Mouse (Mus musculus): ENCODE results near the gene Wfikkn2. TPM values are rescaled to one million over a fixed set of nuclear protein-coding genes. Genes with fewer than 3 reads are reported as not detected.

The Wfikkn2 gene
- total RNA-seq, 4 experiments from 2014 or later: 1.3 to 2.4 (median 1.9) TPM

- DNase-seq (ENCODE audit: low spot score in 2 of 2): no peak
These were observed 19.5 kb upstream of the Wfikkn2 start for GRCm38 (mm10) chr11:94265134-94265785.

- no peak for DNase-seq (ENCODE audit: low spot score in 2 of 2)
These were observed 16.0 kb upstream of the Wfikkn2 start for GRCm38 (mm10) chr11:94261585-94262370.

- no peak for DNase-seq (ENCODE audit: low spot score in 2 of 2)
These were observed 14.0 kb upstream of the Wfikkn2 start for GRCm38 (mm10) chr11:94259814-94260213.

GRCm38 (mm10) chr11:94257987-94258386, 12.2 kb upstream of the Wfikkn2 start:
- DNase-seq (ENCODE audit: low spot score in 2 of 2): no peak

GRCm38 (mm10) chr11:94255733-94256132, 9.9 kb upstream of the Wfikkn2 start:
- DNase-seq (ENCODE audit: low spot score in 2 of 2): no peak

- DNase-seq (ENCODE audit: low spot score in 2 of 2): no peak
These were observed 7.9 kb upstream of the Wfikkn2 start for GRCm38 (mm10) chr11:94253691-94254090.

- DNase-seq (ENCODE audit: low spot score in 2 of 2): no peak
These were observed 7.4 kb upstream of the Wfikkn2 start for GRCm38 (mm10) chr11:94253156-94253555.

- no peak for DNase-seq (ENCODE audit: low spot score in 2 of 2)
These were observed 920 bp upstream of the Wfikkn2 start for GRCm38 (mm10) chr11:94246789-94247061.

GRCm38 (mm10) chr11:94244385-94244784, 1.4 kb downstream of the Wfikkn2 start:
- no peak for DNase-seq (ENCODE audit: low spot score in 2 of 2)

- DNase-seq (ENCODE audit: low spot score in 2 of 2): no peak
These were observed 2.2 kb downstream of the Wfikkn2 start for GRCm38 (mm10) chr11:94243422-94244180.

GRCm38 (mm10) chr11:94242760-94243421, 2.9 kb downstream of the Wfikkn2 start:
- no peak for DNase-seq (ENCODE audit: low spot score in 2 of 2)

- no peak for DNase-seq (ENCODE audit: low spot score in 2 of 2)
These were observed 6.1 kb downstream of the Wfikkn2 start for GRCm38 (mm10) chr11:94239706-94240105.

GRCm38 (mm10) chr11:94238786-94239185, 7.0 kb downstream of the Wfikkn2 start:
- DNase-seq (ENCODE audit: low spot score in 2 of 2): no peak

GRCm38 (mm10) chr11:94236074-94236473, 9.7 kb downstream of the Wfikkn2 start:
- DNase-seq (ENCODE audit: low spot score in 2 of 2): peak; percentile 79 to 80

GRCm38 (mm10) chr11:94234857-94235256, 10.9 kb downstream of the Wfikkn2 start:
- no peak for DNase-seq (ENCODE audit: low spot score in 2 of 2)

GRCm38 (mm10) chr11:94234380-94234779, 11.4 kb downstream of the Wfikkn2 start:
- DNase-seq (ENCODE audit: low spot score in 2 of 2): no peak

GRCm38 (mm10) chr11:94233405-94233804, 12.4 kb downstream of the Wfikkn2 start:
- DNase-seq (ENCODE audit: low spot score in 2 of 2): peak; percentile 46 to 74

- no peak for DNase-seq (ENCODE audit: low spot score in 2 of 2)
These were observed 13.8 kb downstream of the Wfikkn2 start for GRCm38 (mm10) chr11:94231821-94232552.

- DNase-seq (ENCODE audit: low spot score in 2 of 2): no peak
These were observed 15.6 kb downstream of the Wfikkn2 start for GRCm38 (mm10) chr11:94230244-94230643.

GRCm38 (mm10) chr11:94229207-94229960, 16.4 kb downstream of the Wfikkn2 start:
- no peak for DNase-seq (ENCODE audit: low spot score in 2 of 2)

Measured in layer of hippocampus, adult 8-10 months (tissue).